Mouse (Mus musculus): ENCODE results near the gene Spc24. TPM values are rescaled to one million over a fixed set of nuclear protein-coding genes. Genes with fewer than 3 reads are reported as not detected.

The Spc24 gene
- 127 and 135 TPM in 2 replicates for polyA plus RNA-seq (2014; fragmentation: Nextera tagmentation; extraction: Ambion mirVana)

- 1% methylated on average over 52 of the region's 54 CpGs for WGBS
- Histone ChIP-seq H3K4me3 (ENCODE audit: low read depth, low read length) (peak within 1 kb of the TSS; percentile 81), H3K36me3 (ENCODE audit: control insufficient read depth, insufficient read depth, low read length) (peaks cover 18% of the 10 kb centered on the region; the same call in 1 of the 2 replicates), H3K4me1 (replicated peaks; ENCODE audit: control insufficient read depth, insufficient read depth, low read length) (peaks cover 15% of the 10 kb centered on the region; the same call in 1 of the 2 replicates), H3K27me3 (replicated peaks; ENCODE audit: control insufficient read depth, insufficient read depth, low read length) (no peaks in the 10 kb centered on the region), H3K27ac (ENCODE audit: low read depth) (peak within 1 kb of the TSS; percentile 38; the same call in 1 of the 2 replicates), H3K9ac (ENCODE audit: low read length) (peak within 1 kb of the TSS; percentile 77), H3K9me3 (ENCODE audit: control insufficient read depth, low read length) (no peaks in the 10 kb centered on the region), H3K4me2 (ENCODE audit: low read length) (peak within 1 kb of the TSS; percentile 51)
- DNase-seq (ENCODE audit: low spot score) (peak; percentile 93), ATAC-seq (replicated peaks; ENCODE audit: low FRiP score, low TSS enrichment, low read depth) (peak; percentile 94)
Measured at GRCm38 (mm10) chr9:21760155-21761088, at the start of gene Spc24. Gene Spc24, minus strand, starts transcription at chr9:21760303.

GRCm38 (mm10) chr9:21808561-21808960, 48.5 kb upstream of the Spc24 start:
- DNase-seq (ENCODE audit: low spot score): no peak
- ATAC-seq (replicated peaks; ENCODE audit: low FRiP score, low TSS enrichment, low read depth): no peak

GRCm38 (mm10) chr9:21806976-21807375, 46.9 kb upstream of the Spc24 start:
- ATAC-seq (replicated peaks; ENCODE audit: low FRiP score, low TSS enrichment, low read depth) (no peak), DNase-seq (ENCODE audit: low spot score) (no peak)
- 79% methylated on average over 11 of the region's 11 CpGs for WGBS
- Histone ChIP-seq H3K9ac (ENCODE audit: low read length) (no peak overlapping the region), H3K36me3 (ENCODE audit: control insufficient read depth, insufficient read depth, low read length) (peaks cover 14% of the 10 kb centered on the region; the same call in 1 of the 2 replicates), H3K27me3 (replicated peaks; ENCODE audit: control insufficient read depth, insufficient read depth, low read length) (no peaks in the 10 kb centered on the region), H3K4me2 (ENCODE audit: low read length) (no peak overlapping the region), H3K27ac (ENCODE audit: low read depth) (no peak overlapping the region), H3K9me3 (ENCODE audit: control insufficient read depth, low read length) (no peaks in the 10 kb centered on the region), H3K4me1 (replicated peaks; ENCODE audit: control insufficient read depth, insufficient read depth, low read length) (no peaks in the 10 kb centered on the region), H3K4me3 (ENCODE audit: low read depth, low read length) (no peak overlapping the region)

More at GRCm38 (mm10) chr9:21808561-21808960, 48.5 kb upstream of the Spc24 start:
- H3K9me3 ChIP-seq (ENCODE audit: control insufficient read depth, low read length): no peaks in the 10 kb centered on the region
- H3K4me3 ChIP-seq (ENCODE audit: low read depth, low read length): no peak overlapping the region
- H3K9ac ChIP-seq (ENCODE audit: low read length): no peak overlapping the region
- no peaks in the 10 kb centered on the region for H3K4me1 ChIP-seq (replicated peaks; ENCODE audit: control insufficient read depth, insufficient read depth, low read length)
- H3K27ac ChIP-seq (ENCODE audit: low read depth): no peak overlapping the region
- H3K4me2 ChIP-seq (ENCODE audit: low read length): no peak overlapping the region
- WGBS: 69% methylated on average over 3 of the region's 3 CpGs
- peaks cover 29% of the 10 kb centered on the region for H3K36me3 ChIP-seq (ENCODE audit: control insufficient read depth, insufficient read depth, low read length)
- H3K27me3 ChIP-seq (replicated peaks; ENCODE audit: control insufficient read depth, insufficient read depth, low read length): no peaks in the 10 kb centered on the region

- no peak for ATAC-seq (replicated peaks; ENCODE audit: low FRiP score, low TSS enrichment, low read depth)
- Histone ChIP-seq H3K4me2 (ENCODE audit: low read length) (no peak overlapping the region), H3K9me3 (ENCODE audit: control insufficient read depth, low read length) (no peaks in the 10 kb centered on the region), H3K4me1 (replicated peaks; ENCODE audit: control insufficient read depth, insufficient read depth, low read length) (no peaks in the 10 kb centered on the region), H3K27ac (ENCODE audit: low read depth) (no peak overlapping the region), H3K9ac (ENCODE audit: low read length) (no peak overlapping the region), H3K27me3 (replicated peaks; ENCODE audit: control insufficient read depth, insufficient read depth, low read length) (no peaks in the 10 kb centered on the region), H3K4me3 (ENCODE audit: low read depth, low read length) (no peak overlapping the region), H3K36me3 (ENCODE audit: control insufficient read depth, insufficient read depth, low read length) (peaks cover 20% of the 10 kb centered on the region; the same call in 1 of the 2 replicates)
- DNase-seq (ENCODE audit: low spot score): no peak
- 46% methylated on average over 3 of the region's 3 CpGs for WGBS
Measured at GRCm38 (mm10) chr9:21806363-21806762, 46.3 kb upstream of the Spc24 start.

GRCm38 (mm10) chr9:21803986-21804644, 44.0 kb upstream of the Spc24 start:
- no peaks in the 10 kb centered on the region for H3K4me1 ChIP-seq (replicated peaks; ENCODE audit: control insufficient read depth, insufficient read depth, low read length)
- H3K4me2 ChIP-seq (ENCODE audit: low read length): 0 out of 2 replicates have a peak overlapping the region, but pooled peaks have one; percentile 14
- no peaks in the 10 kb centered on the region for H3K27me3 ChIP-seq (replicated peaks; ENCODE audit: control insufficient read depth, insufficient read depth, low read length)
- no peak overlapping the region for H3K4me3 ChIP-seq (ENCODE audit: low read depth, low read length)
- peaks cover 20% of the 10 kb centered on the region for H3K36me3 ChIP-seq (ENCODE audit: control insufficient read depth, insufficient read depth, low read length)
- H3K9ac ChIP-seq (ENCODE audit: low read length): peak overlapping the region; percentile 14; the same call in 1 of the 2 replicates
- DNase-seq (ENCODE audit: low spot score) (peak; percentile 91), ATAC-seq (replicated peaks; ENCODE audit: low FRiP score, low TSS enrichment, low read depth) (peak; percentile 86)
- WGBS: 34% methylated on average over 13 of the region's 13 CpGs
- no peaks in the 10 kb centered on the region for H3K9me3 ChIP-seq (ENCODE audit: control insufficient read depth, low read length)
- H3K27ac ChIP-seq (ENCODE audit: low read depth): peak overlapping the region; percentile 40

GRCm38 (mm10) chr9:21801591-21801990, 41.5 kb upstream of the Spc24 start:
- no peak overlapping the region for H3K4me3 ChIP-seq (ENCODE audit: low read depth, low read length)
- ATAC-seq (replicated peaks; ENCODE audit: low FRiP score, low TSS enrichment, low read depth) (no peak), DNase-seq (ENCODE audit: low spot score) (no peak)
- H3K9ac ChIP-seq (ENCODE audit: low read length): no peak overlapping the region
- peaks cover 17% of the 10 kb centered on the region for H3K36me3 ChIP-seq (ENCODE audit: control insufficient read depth, insufficient read depth, low read length)
- H3K4me2 ChIP-seq (ENCODE audit: low read length): no peak overlapping the region
- no peaks in the 10 kb centered on the region for H3K27me3 ChIP-seq (replicated peaks; ENCODE audit: control insufficient read depth, insufficient read depth, low read length)
- H3K9me3 ChIP-seq (ENCODE audit: control insufficient read depth, low read length): no peaks in the 10 kb centered on the region
- H3K4me1 ChIP-seq (replicated peaks; ENCODE audit: control insufficient read depth, insufficient read depth, low read length): peaks cover 14% of the 10 kb centered on the region
- H3K27ac ChIP-seq (ENCODE audit: low read depth): no peak overlapping the region
- WGBS: 85% methylated on average over 7 of the region's 7 CpGs

GRCm38 (mm10) chr9:21801121-21801520, 41.0 kb upstream of the Spc24 start:
- WGBS: 74% methylated on average over 7 of the region's 7 CpGs
- ATAC-seq (replicated peaks; ENCODE audit: low FRiP score, low TSS enrichment, low read depth) (no peak), DNase-seq (ENCODE audit: low spot score) (no peak)
- peaks cover 17% of the 10 kb centered on the region for H3K36me3 ChIP-seq (ENCODE audit: control insufficient read depth, insufficient read depth, low read length)
- no peak overlapping the region for H3K27ac ChIP-seq (ENCODE audit: low read depth)
- no peaks in the 10 kb centered on the region for H3K9me3 ChIP-seq (ENCODE audit: control insufficient read depth, low read length)
- no peak overlapping the region for H3K9ac ChIP-seq (ENCODE audit: low read length)
- peaks cover 18% of the 10 kb centered on the region for H3K4me1 ChIP-seq (replicated peaks; ENCODE audit: control insufficient read depth, insufficient read depth, low read length)
- no peak overlapping the region for H3K4me2 ChIP-seq (ENCODE audit: low read length)
- no peaks in the 10 kb centered on the region for H3K27me3 ChIP-seq (replicated peaks; ENCODE audit: control insufficient read depth, insufficient read depth, low read length)
- no peak overlapping the region for H3K4me3 ChIP-seq (ENCODE audit: low read depth, low read length)

GRCm38 (mm10) chr9:21799010-21799350, 38.9 kb upstream of the Spc24 start:
- peaks cover 18% of the 10 kb centered on the region for H3K4me1 ChIP-seq (replicated peaks; ENCODE audit: control insufficient read depth, insufficient read depth, low read length)
- ATAC-seq (replicated peaks; ENCODE audit: low FRiP score, low TSS enrichment, low read depth) (no peak), DNase-seq (ENCODE audit: low spot score) (no peak)
- peak overlapping the region; percentile 95 for H3K27ac ChIP-seq (ENCODE audit: low read depth)
- no peaks in the 10 kb centered on the region for H3K9me3 ChIP-seq (ENCODE audit: control insufficient read depth, low read length)
- WGBS: 49% methylated on average over 3 of the region's 3 CpGs
- H3K4me3 ChIP-seq (ENCODE audit: low read depth, low read length): peak overlapping the region; percentile 89
- H3K27me3 ChIP-seq (replicated peaks; ENCODE audit: control insufficient read depth, insufficient read depth, low read length): no peaks in the 10 kb centered on the region
- H3K9ac ChIP-seq (ENCODE audit: low read length): peak overlapping the region; percentile 93; the same call in 1 of the 2 replicates
- peaks cover 32% of the 10 kb centered on the region for H3K36me3 ChIP-seq (ENCODE audit: control insufficient read depth, insufficient read depth, low read length)
- H3K4me2 ChIP-seq (ENCODE audit: low read length): peak overlapping the region; percentile 56

All from intestine, embryonic 14.5 days (tissue).